Mouse (Mus musculus) heart, adult 18-20 months (tissue): Measurements from ENCODE around the gene Rin1. TPM values are rescaled to one million over a fixed set of nuclear protein-coding genes. Genes with fewer than 3 reads are reported as not detected.
"Not testable (repeated sequence)": the region's sequence is repeated elsewhere in the genome, so short reads cannot be mapped to it uniquely, and the experiment has no call there.

ENCODE experiments used
- DNase-seq, 2 experiments: peaks; one replicate each; pipeline ENCODE4 v3.0.0; 2021 to 2022; ENCODE audit warnings: mixed read lengths in 1 of 2
- total RNA-seq, 2 experiments: library from RNA; stranded (reverse); gene quantifications; 2 replicates each; pipeline ENCODE4 v1.2.3; 2021

The Rin1 gene
- total RNA-seq, 2 experiments from 2014 or later, result 1.9 to 2.4 TPM

DNA sequence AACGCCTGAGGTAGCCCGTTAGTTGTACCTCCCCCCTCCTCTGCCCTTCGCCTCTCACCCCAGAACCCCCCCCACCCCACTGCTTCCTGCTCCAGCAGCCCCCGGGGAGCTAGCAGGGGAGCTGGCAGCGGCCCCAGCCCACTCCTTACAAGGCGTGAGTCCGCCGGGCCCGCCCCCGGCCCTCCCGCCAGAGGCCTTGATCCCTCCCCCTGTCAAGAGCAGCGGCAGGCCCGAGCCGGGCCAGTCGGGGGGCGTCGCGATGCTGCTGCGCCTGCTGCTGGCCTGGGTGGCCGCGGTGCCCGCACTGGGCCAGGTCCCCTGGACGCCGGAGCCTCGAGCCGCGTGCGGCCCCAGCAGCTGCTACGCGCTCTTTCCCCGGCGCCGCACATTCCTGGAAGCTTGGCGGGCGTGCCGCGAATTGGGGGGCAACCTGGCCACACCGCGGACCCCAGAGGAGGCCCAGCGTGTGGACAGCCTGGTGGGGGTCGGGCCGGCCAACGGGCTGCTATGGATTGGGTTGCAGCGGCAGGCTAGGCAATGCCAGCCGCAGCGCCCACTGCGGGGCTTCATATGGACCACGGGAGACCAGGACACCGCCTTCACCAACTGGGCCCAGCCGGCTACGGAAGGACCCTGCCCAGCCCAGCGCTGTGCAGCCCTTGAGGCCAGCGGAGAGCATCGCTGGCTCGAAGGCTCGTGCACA, 17.7 kb downstream of the Rin1 start, which contains the start of gene Cd248:
Cd248 (plus strand) TSS at position 212 of the 703 bp plus-strand sequence.
- DNase-seq, result peak; percentile 79 to 86

DNA sequence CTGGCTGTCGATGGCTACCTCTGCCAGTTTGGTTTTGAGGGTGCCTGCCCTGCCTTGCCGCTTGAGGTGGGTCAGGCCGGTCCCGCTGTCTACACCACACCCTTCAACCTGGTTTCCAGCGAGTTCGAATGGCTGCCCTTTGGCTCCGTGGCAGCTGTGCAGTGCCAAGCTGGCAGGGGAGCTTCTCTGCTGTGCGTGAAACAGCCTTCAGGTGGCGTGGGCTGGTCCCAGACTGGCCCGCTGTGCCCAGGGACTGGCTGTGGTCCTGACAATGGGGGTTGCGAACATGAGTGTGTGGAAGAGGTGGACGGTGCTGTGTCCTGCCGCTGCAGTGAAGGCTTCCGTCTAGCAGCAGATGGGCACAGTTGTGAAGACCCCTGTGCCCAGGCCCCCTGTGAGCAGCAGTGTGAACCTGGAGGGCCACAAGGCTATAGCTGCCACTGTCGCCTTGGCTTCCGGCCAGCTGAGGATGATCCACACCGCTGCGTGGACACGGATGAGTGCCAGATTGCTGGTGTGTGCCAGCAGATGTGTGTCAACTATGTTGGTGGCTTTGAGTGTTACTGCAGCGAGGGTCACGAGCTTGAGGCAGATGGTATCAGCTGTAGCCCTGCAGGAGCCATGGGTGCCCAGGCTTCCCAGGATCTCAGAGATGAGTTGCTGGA, 18.4 kb downstream of the Rin1 start:
- DNase-seq, result no peak

DNA sequence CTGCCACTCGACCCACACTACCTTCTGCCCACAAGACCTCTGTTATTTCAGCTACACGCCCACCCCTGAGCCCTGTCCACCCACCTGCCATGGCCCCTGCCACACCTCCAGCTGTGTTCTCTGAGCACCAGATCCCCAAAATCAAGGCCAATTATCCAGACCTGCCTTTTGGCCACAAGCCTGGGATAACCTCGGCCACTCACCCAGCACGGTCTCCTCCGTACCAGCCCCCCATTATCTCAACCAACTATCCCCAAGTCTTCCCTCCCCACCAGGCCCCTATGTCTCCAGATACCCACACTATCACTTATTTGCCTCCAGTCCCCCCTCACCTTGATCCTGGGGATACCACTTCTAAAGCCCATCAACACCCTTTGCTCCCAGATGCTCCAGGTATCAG, 19.2 kb downstream of the Rin1 start:
- DNase-seq, result no peak

DNA sequence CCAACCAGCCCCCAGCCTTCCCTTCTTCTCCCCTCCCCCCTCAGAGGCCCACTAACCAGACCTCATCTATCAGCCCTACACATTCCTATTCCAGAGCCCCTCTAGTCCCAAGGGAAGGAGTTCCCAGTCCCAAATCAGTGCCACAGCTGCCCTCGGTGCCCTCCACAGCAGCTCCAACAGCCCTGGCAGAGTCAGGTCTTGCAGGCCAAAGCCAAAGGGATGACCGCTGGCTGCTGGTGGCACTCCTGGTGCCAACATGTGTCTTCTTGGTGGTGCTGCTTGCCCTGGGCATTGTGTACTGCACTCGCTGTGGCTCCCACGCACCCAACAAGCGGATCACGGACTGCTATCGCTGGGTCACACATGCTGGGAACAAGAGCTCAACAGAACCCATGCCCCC, 19.7 kb downstream of the Rin1 start:
- DNase-seq, result no peak

DNA sequence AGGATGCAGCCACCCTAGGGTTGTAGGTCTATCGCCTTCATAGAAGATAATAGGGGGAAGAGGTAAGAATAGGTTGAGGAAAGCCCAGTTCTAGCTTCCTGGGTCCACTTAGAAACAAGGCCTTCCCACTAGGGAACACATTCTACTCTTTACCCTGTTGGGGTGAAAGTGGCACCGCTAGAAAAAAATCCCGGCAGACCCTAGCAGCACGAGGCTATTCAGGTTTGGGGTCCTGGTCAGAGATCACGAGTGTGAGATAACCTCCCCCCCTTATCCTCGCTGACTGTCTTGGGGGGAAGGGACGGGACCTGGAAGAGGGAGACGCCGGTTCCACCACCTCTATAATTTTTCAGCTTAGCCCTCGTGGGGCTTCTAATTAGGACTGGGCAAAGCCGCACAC, 20.8 kb downstream of the Rin1 start:
- no peak for DNase-seq

DNA sequence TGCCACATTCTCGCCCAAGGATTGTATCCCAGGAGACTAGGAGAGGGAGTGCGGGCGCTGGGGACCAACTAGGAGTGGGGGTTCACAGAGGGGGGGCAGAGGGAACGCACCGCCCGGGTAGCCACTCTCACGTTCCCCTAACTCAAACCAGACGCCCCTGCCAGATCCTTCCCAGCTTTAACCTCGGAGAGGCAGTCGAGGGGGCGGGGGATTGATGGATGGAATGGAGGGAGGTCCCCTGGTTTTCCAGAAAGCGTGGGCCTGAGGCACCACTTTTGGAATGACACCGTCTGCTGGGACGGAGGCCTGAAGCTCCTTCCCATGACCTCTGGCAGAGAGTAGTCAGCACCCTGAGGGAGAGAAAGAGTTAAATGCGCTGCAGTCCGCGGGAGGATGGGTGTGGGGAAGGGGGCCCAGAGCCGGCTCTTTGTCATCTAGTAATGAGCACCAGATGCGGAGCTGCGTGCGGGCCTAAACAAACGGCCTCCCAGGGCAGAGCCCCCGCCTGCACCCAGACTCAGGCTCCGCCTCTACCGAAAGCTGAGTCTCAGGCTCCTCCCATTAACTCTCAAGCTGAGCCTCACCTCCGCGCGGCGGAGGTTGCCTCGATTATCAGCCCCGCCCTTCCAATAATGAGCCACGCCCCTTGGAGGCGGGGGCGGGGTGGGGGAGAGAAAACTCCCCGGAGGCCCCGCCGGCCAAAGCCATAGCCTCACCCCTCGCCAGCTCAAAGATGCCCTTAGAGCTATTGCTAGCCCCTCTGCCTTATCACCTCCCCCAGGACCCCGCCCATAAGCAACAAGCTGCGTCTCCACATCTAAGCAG, 21.5 kb downstream of the Rin1 start:
- peak; percentile 85 to 87 for DNase-seq

DNA sequence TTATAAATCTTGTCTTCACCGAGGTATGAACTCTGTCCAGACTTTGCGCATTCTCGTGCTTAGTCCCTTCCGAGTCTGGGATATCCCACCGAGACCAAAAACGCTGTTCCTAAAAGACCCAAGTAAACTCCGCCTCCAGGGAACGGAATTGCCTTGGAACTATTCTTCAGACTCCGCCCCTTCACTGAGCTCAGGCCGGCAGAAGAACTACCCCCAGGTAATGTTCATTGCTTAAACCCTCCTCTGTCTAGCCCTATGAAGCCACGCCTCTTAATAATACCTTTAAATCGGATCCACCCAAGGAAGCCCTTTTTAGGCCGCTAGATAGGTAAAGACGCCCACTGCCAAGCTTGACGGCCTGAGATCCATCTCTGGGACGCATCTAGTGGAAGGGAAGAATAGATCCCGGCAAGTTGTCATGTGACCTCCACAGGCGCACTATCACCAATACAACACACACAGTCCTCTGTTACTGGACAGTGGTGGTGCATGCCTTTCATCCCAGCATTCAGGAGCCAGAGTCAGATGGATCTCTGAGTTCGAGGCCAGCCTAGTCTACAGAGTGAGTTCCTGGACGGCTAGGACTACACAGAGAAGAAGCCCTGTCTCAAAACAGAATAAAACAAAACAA, 22.2 kb downstream of the Rin1 start:
- peak in 1 of 2 experiments; percentile 44 for DNase-seq

DNA sequence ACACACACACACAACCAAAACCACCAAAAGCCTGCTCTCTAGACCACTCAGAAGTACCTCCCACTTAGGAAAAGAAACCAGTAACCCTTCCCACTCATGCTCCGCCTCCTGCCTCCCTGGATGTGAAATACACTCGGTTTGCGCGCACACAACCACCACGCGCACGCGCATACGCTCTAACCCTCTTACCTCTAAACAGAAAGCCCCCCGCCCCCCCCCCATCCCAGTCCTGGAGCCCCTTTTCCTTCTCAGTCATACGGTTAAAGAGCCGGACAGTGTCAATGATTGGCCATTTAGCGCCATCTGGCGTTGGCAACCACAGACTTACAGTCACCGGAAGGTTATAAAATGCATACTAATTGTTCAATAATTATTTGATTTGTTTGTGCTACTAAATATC, 22.7 kb downstream of the Rin1 start:
- peak in 1 of 2 experiments; percentile 85 for DNase-seq

DNA sequence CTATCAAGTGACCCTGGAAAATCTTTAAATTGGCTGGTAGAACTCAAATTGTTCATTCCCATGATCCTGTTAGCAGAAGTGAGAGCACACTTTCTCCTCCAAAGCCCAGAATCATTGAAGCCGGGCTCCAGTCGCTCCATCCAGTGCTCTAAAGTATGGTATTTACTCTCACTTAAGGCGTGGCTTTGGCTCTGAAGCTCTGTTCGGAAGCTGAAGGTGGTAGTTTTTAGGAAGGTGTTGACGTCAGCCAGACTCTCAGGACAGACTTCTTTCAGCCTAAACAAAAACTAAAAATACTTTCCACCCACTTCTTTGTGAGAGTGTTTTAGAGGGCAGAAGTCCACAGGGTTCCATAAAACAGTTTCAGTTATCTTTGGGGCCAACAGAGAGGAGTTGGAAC, 23.2 kb downstream of the Rin1 start:
- DNase-seq, result no peak

DNA sequence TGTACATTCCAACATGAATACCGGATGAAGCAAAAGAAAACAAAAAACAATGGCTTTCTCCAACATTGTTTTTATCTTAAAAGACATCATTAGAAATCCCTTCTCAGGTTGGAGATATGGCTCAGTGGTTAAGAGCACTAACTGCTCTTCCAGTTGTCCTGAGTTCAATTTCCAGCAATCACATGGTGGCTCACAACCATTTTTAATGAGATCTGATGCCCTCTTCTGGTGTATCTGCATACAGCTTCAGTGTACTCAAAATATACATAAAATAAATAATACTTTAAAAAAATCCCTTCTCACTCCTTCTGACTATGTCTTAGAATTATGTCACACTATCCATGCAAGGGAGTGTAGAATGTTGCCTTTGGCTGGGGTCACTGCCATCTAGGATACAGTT, 29.0 kb downstream of the Rin1 start:
- no peak for DNase-seq

DNA sequence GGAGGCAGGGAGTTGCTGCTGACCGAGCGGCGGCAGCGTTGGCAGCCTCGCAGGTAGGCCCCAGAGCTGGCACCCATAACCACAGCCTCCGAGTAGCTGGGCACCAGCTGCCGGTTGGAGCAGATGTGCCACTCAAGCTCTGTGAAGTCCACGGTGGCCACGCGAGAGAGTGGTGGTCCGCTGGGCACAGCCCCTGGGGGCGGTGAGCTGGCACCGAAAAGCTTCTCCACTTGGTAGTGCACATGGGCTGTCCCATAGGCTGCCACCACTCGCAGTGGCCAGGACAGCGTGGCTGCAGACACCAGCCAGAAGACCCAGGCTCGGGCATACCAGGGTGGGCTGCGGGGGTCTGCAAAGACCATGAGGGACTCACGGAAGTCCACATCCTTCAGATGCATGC, 31.7 kb downstream of the Rin1 start:
- no peak for DNase-seq

DNA sequence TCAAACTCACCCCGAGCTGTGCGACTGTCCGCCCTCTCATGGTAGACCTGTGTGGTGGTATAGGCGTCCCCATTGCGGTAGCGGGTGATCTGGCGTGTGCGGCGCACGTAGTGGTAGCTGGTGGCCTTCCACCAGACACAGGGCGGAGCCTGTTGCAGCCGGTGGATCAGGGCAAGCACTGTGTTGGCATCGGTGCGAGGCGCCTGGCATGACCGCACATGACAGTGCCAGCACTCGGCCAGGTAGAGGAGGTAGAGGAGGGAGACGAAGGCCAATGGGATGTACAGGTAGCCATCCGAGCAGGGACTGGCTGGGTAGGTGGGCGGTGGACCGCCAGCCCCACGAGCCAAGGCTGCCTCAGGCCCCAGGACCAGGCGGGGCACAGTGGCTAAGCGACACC, 32.3 kb downstream of the Rin1 start:
- DNase-seq, result no peak

DNA sequence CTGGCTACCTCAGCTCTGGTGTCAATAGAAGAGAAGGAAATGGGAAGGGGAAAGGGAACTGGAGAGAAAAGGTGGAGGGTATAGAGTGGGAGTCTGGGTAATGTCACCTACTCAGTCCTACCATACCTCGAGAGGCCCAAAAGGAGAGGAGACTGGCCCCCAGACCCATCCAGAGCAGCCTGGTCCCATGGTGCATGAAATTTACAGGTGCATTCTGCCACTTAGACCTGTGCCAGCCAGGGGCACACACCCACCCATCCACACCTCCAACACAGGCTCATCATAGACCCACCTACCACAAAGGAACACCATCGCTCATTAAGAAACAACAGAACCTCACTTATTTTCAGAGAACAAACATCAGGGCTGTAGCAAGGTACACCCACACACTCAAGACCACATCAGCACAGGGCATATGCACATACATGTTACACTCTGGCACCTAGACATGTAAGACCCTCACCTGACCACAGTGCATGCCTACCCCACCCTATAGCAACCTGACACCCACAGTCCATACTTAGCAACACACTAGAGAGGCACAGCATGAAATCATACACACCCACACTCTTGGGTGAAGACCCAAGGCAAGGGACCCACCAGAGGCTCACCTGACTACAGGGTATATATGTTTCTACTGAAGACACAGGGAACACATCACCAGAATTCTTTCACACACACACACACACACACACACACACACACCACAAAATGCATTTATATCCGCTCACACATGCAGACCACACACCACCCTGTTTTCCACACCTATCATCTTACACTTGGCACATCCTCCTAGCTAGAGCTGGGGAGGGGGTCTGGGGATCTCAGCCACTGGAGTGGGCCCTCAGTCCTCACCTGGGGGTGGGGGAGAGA, 33.9 kb downstream of the Rin1 start:
- DNase-seq, result no peak

DNA sequence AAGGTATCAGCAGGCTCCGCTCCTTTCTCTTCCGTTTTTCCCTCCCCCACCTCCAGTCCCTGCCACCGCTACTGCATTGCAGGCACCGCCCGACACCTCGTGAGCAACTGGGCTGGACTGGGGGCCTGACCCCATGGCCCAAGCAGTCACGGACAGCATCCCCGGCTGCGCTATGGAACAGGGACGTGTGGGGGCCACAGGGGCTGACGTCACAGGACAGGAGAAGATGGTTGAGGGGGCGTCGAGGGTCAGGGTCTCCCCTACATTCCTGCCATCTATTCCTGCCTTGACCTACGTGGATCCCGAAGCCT, 34.5 kb downstream of the Rin1 start:
- DNase-seq, result no peak

DNA sequence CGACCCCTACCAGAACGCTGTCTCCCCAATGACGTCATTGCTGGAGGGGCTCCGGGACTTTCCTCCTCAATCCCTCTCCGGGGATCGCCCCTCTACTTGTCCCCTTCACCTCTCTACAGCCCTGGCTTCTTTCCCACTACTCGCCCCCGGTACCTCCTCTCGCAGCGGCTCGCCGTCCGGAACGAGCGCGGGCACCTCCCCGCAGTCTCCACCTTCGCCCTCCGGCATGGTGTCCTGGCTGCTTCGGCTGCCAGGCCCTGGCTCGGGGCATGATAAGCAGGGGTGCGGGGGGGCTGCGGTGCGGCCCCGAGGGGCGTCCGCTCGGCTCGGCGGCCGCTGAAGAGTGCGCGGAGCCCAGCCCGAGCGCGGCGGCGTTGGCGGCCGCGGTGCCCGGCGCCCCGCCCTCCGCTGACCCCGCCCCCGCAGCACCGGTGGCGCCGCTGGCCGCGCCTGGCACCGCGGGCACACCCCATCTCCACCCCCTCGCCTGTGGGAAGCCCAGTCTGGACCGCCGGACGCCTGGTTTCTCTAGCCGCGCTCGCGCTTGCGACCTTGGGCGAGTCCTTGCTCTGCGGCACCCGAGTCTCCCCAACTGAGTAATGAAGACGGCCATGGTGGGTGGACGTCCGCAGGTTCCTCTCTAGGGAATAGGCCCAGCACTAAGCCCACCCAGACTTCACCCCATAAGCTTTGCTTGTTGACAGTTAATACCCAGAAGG, 35.0 kb downstream of the Rin1 start, which contains the start of gene Tmem151a:
Tmem151a (minus strand) TSS at position 387 of the 719 bp plus-strand sequence.
- peak in 1 of 2 experiments; percentile 50 for DNase-seq

DNA sequence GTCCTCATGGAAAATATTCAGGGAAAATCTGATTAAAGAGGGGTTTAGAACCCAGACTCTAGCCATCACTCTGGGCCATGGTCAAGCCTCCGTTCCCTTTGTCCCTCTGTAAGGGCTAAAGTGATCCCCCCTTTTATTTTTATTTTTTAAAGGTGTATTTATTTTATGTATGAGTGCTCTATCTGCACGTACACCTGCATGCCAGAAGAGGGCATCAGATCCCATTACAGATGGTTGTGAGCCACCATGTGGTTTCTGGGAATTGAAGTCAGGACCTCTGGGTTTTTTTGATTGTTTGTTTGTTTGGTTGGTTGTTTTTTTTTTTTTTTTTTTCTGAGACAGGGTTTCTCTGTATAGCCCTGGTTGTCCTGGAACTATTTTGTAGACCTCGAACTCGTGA, 36.3 kb downstream of the Rin1 start:
- not testable (repeated sequence) for DNase-seq

DNA sequence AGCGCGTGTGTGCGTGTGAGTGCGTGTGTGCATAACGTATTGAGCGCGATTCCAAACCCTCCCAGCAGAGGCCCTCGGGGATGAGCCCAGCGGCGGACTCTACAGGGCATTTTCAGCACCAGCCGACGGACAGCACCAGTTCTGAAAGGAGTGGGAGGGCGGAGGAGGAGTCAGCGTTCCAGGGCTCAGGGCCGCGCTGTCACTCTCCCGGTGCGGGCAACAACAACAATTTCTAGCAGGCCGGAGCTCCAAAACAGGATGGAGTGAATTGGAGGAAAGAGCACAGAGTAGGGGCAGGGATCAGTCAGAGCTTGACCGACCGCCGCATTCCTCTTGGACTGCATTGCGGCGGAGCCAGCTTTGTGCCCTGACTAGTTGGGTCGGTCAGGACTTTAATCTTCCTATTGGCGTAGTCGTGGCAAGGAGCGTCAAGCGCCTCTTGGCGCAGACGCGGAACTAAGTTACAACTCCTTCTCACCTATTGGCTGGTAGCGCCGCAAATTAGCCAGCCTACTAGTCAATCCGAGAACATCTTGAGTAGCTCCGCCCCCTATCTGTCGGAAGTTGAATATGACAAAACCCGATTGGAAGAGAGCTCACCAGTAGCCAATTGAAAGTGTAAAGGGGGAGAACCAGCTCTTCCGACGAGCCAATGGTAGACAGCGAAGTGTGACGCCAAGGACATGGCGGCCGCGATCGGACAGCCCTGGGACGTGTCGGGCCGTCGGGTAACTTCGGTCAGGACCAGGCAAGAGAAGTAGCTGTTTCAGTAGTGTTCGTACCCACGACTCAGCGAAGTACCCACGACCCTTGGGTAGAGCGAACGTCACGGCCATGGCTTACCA, 37.8 kb downstream of the Rin1 start, which contains the start of gene Yif1a:
Yif1a (plus strand) TSS at position 655 of the 845 bp plus-strand sequence.
- DNase-seq, result peak; percentile 98 to 99

DNA sequence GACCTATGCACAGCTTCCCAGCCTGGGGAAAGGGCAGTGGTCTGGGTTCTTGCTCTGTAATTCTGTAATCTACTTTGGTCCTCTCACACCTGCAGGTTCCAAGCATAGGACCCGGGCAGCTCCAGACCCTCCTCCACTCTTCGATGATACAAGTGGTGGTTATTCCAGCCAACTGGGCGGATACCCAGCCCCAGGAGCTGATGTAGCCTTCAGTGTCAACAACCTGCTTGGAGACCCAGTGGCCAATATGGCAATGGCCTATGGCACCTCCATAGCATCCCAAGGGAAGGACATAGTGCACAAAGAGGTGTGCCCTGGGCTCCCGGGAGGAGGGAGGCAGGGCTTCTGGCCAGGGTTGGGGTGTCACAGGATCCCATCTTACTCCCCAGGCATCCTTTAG, 39.0 kb downstream of the Rin1 start:
- DNase-seq, result no peak

DNA sequence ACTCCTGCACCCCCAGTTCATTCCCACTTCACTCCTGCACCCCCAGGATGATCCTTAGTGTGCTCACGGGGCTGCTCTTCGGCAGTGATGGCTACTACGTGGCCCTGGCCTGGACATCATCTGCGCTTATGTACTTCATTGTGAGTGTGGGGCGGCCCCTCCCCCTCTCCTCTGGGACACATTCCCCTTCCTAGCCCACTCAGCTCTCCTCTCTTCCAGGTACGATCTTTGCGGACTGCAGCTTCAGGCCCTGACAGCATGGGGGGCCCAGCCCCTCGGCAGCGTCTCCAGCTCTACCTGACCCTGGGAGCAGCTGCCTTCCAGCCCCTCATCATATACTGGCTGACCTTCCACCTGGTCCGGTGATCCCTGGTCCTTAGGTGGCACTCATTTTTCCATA, 41.8 kb downstream of the Rin1 start:
- DNase-seq, result no peak
